Mouse (Mus musculus) A20 (cell line): ENCODE data around the gene Dnmt1.
A peak's percentile ranks its signal among the peaks of the same experiment; 100 is the strongest.

Source experiments
- DNase-seq: peaks from one replicate; pipeline ENCODE4 v3.0.0-alpha.2; 2011; ENCODE audit warnings: low read depth, low spot score

The Dnmt1 gene

DNA sequence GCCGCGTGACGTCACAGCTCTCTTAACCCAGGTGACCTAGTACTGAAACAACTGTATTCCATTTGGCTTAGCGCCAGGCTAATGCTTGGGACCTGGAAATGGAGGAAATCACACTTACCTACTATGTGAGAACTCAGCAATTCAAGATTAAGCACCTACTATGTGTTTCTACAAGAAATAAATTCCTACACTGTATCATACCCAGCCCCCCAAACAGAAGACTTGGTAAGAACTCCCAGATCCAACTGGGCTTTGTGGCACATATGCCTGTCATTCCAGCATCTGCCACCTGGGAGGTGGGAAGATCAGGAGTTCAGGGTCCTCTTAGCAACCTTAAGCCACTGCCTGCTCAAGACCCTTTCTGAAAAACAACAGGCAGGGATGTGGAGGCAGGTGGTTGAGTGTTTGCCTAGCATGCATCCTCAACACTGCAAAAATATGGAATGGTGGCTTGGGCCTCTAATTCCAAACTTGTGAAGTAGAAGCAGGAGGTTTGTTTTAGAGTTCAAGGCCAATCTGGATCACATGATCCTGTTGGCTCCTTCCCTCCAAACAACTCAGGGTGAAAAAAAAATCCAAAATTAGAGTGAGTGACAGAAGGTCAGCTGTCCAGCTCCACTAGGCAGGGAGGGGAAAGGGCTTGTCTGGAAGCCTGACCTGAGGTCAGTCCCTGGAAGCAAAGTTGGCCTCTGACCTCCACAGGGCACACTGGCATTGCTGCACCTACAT lies 17.4 kb upstream of the Dnmt1 start:
- DNase-seq, result no peak

DNA sequence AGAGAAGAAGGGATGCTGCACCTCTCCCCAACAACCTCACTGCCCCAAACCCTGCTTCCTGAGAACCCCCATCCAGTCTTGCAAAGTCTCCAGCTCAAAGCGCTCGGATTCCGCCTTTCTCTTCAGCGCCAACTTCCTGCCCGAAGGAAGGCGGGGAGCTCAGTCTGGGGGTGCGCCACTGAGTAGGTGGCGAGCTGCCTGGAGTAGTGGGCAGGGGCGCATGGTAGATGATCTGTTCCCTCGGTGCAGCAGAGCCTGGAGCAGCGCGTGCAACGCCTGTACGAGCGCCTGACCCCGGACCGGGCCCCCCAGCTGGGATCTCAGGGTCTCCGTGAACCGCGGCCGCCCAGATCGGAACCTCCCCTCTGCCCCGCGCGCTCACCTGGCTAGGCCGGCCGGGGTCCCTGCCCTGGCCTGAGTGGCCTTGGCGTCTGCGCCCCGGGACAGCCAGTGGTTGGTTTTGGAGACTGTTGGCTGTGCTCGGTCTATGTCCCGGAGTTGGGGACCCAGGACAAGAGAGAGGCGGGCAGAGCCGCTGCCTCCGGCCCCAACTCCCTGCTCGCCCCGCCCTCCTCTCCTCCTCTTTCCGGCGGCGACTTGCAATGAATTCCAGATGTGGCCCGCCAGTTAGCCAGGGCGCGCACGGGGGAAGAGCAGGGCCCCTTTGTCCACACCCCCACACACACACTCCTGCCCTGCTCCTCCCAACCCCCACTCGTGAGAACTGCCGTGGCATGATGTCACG lies 16.7 kb upstream of the Dnmt1 start, which contains the start of gene S1pr2:
TSS of gene S1pr2 (minus strand) at position 566 of the 745 bp plus-strand sequence.
- DNase-seq, result peak; percentile 93

DNA sequence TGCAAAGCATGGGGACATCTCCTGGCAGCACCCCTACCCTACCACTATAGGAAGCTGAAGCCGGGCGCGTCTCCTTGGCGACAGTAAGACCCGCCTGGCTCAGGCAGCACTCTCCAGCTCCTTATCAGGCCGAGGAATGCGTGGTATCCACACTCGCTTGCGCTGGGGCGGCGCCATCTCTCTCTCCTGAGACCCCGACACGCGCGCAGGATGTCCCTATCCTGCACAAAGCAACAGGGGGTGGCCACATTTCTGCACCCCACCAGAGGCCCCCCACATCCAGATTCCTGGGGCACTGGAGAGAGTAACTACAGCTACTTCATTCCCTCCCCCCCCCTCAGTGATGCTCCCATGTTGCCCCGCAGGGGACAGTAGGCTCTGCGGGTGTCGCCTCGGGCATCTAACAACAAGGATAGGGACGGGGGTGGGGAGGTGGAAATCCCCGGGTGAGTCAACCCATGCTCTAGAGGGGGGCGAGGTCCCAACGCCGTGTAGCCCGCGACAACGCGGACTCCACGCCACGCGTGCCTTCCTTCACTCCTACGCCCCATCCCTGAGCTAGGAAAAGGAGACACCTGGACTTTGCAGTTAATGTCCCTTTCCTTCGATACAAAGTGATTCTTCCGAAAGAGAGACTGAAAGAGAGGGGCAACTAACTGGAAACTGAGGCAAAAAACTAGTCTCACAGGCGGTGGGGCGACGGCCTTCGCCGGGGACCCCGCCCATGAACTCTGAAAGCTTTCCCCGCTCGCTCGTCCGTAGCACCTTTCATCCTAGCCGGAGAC lies 15.9 kb upstream of the Dnmt1 start:
- peak; percentile 72 for DNase-seq

DNA sequence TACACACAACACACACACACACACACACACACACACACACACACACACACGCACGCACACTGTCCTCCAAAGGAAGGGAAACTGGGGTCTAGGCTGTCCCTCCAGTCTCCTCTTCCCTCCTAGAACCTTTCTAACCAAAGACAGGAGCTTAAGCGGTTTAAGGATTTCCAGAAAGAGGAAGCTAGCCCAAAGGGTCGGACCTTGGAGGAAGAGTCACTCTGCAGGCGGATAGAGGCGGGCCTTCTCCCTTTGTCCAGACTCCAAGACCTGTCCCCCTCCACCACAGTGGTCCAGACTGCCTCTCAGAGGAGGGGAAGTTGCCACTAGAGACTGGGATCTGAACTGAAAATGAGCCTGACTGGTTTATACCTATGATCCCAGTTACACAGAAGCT lies 14.0 kb upstream of the Dnmt1 start:
- no peak for DNase-seq

DNA sequence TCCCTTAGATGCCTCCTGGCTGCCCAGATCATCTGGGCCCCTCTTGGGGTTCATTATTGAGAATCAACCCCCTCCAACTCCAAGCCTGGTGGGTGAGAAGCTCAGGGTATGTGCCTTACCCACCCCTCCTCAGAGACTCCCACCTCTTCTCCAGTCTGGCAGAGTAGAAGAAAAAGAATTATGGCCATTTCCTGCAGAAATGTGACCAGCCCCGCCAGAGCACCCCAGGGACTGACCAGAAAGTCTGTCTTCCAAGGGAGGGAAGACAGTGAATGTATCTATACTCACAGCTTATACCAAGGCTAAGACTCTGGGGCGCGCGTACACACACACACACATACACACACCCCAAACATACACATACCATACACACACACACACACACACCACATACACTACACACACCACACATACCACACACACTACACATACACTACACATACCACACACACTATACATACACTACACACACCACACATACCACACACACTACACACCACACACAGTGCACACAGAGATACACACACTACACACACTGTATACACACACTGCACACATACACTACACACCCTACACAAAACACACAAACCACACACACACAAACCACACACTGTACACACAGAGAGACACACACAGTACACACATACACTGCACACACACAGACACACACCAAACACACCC lies 13.5 kb upstream of the Dnmt1 start:
- no peak for DNase-seq

DNA sequence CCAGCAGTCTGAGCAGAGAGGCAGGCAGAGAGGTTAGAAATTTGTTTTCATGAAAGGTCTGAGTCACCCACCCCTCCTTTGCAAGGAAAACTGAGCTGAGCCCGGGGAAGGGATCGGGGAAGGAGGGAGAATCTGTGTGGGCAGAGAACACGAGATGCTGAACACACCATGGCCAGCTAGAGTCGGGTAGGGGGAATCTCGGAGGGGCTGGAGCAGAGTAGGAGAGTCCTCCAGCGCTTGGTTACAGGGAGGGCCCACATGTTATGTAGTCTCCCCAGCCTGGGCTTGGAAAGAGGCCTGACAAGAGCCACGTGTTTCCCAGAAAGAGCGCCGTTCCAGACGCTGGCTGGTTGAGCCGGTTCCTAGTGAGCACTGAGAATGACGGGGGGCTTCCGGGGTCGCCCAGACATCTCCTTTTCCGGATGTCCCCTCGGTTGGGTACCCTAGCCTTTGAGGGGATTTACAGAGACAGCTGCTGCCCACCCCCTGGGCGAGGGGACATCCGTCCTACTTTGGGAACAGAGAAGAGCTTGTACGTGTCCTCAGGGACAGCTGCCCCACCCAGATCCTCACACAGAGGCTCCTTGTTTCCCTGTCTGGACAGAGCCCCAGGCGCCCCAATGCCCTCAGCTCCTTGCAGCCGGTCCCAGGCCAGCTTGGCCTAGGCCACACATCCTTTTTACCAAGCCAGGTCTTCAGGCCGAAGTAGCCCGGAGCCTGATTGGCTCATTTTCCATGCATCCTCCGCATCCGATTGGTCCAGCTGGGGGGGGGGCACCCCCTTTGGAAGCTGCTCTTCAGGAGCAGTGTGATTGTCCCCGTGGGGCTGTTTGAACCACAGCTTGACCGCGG lies 12.7 kb upstream of the Dnmt1 start:
- DNase-seq, result peak; percentile 76

DNA sequence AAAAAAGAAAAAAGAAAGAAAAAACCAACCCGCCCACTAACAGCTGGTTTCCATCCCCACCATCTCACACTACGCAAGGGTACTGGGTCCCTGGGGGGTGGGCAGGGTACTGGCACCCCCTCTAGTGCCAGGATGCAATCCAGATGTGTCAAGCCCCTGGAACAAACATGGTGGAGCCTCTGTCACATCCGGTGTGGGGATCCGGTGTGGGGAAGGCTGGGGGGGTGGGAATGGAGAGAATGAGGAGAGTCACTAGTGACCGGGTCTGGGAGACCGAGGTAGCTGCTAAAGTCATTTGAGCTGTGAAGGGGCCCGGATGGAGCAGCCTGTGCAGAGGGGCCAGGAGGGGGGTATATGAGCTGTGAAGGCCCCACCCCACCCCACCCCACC lies 12.1 kb upstream of the Dnmt1 start:
- peak; percentile 59 for DNase-seq

DNA sequence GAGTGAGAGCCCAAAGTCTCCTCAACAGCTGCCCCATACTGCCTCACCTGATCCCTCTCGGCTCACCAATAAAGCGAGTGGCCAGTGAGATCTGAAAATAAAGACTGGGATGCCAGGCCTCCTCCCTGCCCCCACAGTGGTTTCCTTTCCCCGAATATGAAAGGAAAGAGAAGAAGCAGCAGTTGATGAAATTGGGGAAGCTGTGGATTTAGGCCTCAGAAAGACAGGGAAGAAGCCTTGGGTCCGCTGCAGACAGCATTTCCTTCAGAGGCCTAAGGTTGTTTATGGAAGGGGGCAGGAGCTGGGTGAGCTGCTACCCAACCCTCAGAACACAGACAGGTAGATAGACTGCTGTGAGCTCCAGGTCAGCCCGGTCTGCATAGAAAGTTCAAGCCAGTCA lies 7.1 kb upstream of the Dnmt1 start:
- no peak for DNase-seq

DNA sequence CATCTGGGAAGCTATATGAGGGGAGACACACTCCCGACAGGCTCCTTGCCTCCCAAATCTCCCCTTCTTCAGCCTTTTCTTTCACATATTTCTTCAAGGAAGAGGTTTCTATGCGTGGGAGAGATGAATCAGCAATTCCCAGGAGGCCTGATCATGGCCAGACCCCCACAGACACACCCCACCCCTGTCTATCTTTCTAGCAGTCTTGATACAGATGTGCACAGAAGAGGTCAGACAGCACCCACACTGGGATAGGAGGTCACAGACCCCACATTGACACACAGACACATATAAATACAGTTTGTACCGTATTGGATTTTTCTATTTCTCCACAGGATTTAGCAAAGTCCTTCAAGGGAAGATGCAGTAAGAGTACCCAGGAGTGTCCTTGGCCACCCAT lies 6.3 kb upstream of the Dnmt1 start:
- DNase-seq, result no peak

DNA sequence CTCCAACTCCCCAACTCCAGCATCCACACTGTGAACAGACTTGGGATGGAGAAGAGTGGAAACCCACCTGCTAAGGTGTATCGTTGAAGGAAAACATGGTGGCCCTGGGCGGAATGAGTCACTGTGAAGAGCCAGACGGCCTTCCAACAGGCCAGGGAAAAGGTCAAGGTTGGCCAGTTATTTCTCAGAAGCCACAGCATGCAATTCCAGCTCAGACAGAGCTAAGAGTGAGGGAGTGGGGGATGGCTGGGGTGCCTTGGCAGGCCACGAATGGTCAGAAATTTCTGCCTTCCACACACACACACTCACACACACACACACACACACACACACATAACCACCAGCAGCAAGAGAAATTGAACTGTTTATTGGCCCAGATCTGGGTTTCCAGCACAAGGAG lies 5.9 kb upstream of the Dnmt1 start:
- no peak for DNase-seq

DNA sequence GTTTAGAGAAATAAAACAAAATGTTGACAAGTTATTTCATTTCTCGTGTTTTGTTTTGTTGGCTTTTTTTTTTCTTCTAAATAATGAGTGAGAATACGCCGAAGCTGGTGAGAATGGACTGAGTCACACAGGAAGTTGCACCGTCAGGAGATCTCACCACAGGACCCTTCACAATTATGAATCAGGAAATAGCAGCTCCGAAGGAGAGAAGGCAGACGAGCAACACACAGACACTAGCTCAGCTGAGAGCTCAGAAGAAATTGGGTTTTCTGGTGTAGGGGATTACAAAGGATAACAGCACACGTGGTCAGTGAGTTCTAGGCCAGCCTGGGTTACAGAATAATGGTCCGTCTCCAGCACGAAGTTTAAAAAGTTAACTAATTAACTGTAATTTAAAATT lies 1.9 kb upstream of the Dnmt1 start:
- DNase-seq, result no peak

DNA sequence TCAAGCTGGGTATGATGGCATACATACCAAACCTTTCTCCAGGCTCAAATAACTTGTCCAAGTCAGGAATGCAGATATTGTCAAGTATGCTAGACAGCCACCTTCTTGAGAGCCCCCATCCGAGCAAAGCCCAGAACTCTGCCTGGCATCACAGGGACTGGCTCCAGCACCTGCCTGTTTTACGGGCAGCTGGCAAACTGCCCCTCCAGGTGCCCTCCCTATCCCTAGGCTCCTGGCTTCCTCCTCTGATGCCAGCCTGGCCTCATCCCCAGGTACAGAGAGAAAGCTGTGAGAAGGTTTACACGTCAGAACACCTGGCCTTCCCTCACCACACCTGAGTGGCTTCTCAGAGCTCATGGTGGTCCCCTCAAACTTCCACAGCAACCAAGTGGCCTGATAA lies 2.7 kb downstream of the Dnmt1 start:
- no peak for DNase-seq

DNA sequence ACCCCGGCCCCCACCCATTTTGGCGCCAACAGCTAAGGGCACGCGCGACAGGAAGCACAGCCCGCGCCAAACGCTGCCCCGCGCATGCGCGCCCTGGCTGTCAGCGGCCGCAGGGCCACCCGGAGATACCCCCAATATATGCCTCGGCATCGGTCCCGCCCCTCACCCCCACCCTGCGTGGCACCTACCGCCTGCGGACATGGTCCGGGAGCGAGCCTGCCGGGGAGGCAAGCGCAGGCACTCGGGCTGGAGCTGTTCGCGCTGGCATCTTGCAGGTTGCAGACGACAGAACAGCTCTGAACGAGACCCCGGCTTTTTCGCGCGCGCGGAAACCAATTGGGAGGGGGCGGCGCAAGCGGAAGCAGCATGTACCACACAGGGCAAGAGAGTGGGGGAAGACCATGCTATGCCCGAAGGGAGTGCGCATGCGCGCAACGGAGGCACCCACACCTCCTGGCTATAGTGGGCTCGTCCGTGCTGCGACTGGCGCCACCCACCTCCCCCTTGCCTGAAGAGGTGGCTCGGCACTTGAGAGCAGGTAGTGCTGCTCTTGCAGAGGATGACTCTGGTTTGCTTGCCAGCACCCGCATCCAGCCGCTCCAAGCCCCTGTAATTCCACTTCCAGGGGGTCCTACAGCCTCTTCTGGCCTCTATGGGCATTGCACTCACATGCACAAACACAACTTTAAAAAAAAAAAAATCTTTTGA lies 7.0 kb downstream of the Dnmt1 start:
- DNase-seq, result peak; percentile 99

DNA sequence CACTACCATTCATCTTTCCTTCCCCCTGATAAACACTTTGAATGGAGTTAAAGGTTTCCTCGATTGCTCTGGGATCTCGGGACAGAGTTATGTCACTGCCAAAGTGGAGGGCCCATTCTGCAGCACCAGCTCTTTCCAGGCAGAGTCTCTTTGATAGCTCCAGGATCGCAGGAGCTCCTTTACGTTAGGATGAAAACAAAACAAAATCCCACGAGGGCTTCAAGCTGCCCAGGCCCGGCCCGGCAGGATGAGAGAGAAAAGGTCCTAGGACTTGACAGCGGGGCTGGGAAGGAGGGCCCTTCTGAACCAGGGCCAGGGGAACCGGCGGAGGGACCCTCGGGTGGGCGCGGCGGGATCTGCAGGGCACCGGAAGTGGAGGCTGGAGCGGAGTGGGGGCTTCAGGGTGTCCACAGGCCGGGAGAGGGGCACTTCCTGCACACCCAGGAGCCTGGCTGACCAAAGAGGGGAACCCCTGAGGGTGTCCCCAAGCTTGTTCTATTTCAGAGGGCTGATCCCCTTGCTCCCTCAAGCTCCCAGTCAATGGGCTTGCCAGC lies 7.6 kb downstream of the Dnmt1 start:
- no peak for DNase-seq

DNA sequence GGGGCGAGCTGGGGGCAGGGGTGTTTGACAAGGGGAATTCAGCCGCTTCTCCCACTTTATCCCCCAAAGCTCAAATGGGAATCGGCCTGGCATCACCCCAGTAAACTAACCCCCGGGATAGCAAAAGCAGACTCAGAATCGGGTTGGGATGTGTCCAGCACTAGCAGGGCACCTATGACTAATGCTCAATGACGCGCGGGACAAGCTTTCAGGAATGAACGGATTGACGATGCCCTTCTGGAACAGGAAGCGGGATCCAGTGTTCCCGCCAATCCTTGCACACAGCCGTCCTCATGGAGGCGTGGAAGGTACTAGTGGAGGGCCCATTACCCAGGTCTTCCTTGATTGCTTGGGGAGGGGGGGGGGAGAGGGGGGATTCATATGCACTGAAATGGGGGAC lies 8.2 kb downstream of the Dnmt1 start:
- DNase-seq, result no peak

DNA sequence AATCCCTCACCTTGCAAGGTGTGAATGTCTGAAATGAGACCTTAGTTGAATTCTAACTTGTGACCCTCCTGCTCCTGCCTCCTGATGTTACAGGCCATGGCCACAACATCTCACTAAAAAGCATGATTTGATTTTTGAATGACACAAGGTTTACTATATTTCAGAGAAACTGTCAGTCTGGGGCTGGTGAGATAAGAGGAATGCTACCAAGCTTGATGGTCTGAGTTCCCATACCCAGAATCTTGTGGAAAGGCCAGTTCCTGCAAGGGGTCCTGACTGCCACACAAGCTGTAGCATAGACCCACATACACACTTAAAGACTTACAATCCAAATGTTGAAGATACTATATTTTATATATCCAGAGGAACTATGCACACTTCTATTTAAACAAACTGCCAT lies 9.3 kb downstream of the Dnmt1 start:
- DNase-seq, result no peak

DNA sequence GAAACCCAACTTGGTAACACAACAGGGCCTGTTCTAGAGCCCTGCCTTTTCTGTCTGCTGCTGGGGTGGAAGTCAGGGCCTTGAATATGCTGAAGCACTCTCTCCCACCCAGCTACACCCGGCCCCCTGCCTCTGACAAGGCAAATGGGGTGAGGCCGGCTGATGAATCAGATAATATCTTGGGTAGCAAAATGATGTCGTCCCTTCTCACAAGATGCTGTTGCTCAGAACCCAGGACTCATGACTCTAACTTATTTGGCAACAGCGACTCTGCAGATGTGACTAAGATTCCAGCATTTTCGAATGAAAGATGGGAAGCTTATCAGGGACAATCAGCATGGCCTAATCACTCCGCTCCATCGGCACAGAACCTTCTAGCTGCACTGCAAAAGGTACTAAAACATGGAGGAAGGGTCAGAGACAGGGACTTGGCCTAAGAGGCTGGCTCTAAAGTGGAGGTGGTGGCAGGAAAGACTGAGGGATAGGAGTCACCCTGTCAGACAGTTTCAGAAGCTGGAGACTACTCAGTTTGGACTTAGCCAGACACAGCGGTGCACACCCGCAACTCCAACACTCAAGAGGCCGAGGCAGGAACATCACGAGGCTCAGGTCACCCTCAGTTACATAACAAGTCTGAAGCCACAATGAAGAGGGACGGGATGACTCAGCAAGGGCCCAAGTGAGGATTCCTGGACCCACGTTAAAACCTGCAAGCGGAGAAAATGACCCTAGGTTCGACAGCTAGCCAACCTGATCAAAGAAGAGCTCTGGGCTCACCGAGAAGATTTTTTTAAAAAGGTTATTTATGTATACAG lies 13.4 kb downstream of the Dnmt1 start:
- DNase-seq, result no peak

DNA sequence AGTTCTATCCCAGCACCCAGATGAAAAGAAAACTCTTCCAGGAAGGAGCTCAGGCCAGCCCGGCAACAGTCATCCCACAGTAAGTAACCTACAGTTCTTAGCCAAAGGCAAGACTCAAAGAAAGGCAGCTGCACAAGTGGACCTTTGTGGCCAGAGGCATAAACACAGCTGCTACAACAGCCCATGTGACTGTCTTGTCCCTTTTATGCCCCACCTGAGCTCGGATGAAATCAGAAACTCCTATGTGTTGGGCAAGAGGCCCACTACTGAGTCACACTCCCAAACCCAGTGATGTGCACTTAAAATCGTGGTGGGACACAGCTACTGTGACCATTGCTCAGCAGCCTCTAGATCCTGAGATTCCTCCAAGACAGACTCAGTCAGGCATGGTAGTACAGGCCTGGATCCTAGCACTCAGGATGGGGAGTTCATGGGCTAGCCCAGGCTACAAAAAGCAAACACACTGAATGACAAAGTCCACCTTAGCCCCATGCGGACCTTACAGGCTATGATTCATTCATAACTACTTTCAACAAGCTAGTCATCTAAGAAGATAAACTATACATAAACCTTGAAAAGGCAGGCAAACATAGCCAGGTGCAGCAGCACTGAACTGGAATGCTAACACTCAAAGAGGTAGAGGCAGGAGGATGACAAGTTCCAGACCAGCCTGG lies 14.9 kb downstream of the Dnmt1 start:
- no peak for DNase-seq

DNA sequence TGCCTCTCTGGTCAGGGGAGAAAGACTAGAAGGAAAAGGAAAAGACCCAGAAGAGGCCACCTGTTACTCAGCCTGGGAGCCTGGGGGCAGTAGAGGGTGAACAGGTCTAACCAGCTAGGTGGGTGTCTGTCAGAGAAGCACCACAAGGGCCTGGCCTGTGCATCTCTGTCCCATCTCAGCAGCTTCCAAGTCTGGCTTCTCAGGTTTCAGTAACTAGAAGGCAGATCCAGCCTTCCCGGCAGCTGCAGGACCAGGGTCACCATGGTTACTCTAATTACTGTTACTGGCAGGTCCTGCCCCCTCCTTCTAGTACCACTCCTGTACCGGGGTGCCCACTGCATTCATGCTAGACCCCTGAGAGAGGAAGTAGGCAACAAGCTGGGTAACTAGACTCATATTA lies 15.8 kb downstream of the Dnmt1 start:
- DNase-seq, result no peak
